In the genomic region with DNA sequence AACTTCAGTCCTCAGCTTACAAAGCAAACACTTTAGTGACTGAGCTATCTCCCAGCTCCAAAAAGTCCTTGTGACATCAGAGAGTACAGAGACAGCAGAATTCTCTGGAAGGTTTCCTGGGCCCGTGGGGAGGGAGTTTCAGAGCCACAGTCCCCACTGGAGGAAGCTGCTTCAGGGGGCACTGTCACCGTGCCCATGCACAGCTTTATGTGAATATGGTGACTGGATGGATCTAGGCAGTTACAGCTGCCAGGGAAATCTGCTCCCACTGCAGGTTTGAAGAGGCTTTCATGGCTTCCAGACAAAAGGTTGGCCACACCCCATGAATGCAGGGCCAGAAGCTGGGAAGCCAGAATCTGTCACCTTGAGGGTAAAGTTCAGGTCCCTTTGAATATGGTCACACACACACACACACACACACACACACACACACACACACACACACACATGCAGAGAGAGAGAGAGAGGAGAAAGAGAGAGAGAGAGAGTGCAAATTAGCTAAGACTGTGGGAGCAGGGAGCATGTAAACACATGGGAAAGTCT, we compare ENCODE assay signal across 16 mouse cellular contexts. TPM values are rescaled to one million over a fixed set of nuclear protein-coding genes. Genes with fewer than 3 reads are reported as not detected.
DNase-seq lines count a peak whose midpoint lies in the region; ATAC-seq and TF ChIP-seq lines count a peak whose summit lies in the region.
"Had no signal": no experiment of that assay in that cellular context is flagged by ENCODE, and none has a peak within 500 bp of the region (broad histone marks: within the 10 kb centered on the region; RNA-seq: fewer than 3 reads in every experiment).

No protein-coding gene starts in this region.

- H3K4me3 ChIP-seq in kidney, adult 2 months (ENCODE audit: insufficient read depth, low read depth, low read length), result no peak overlapping the region
- H3K4me3 ChIP-seq in lung, postnatal 0 days (ENCODE audit: low read depth, low read length), result no peak overlapping the region
- no peak overlapping the region for H3K4me3 ChIP-seq in brown adipose tissue, adult 24 weeks (ENCODE audit: insufficient read depth, low read depth, low read length)
- no peak overlapping the region for H3K4me3 ChIP-seq in stomach, postnatal 0 days (ENCODE audit: low read depth, low read length)
- H3K4me3 ChIP-seq: erythroblast, embryonic 14.5 days; heart, embryonic 10.5 days; limb, embryonic 15.5 days; midbrain, embryonic 15.5 days had no signal

- no peak overlapping the region for H3K4me2 ChIP-seq in lung, postnatal 0 days (replicated peaks; ENCODE audit: low read depth, low read length)
- H3K4me2 ChIP-seq in stomach, postnatal 0 days (replicated peaks; ENCODE audit: low read depth), result no peak overlapping the region
- H3K4me2 ChIP-seq: limb, embryonic 15.5 days; midbrain, embryonic 15.5 days had no signal

- TF ChIP-seq CTCF in kidney, adult 2 months (conservative IDR thresholded peaks at IDR 0.05; ENCODE audit: insufficient read depth, insufficient read length, low read depth, low read length), result no peak
- TF ChIP-seq CTCF in lung, postnatal 0 days (IDR thresholded peaks at IDR 0.05), result no peak
- no peak for TF ChIP-seq CTCF in stomach, postnatal 0 days (IDR thresholded peaks at IDR 0.05; ENCODE audit: low read depth)

- H3K36me3 ChIP-seq in kidney, adult 2 months (ENCODE audit: control insufficient read depth, insufficient read depth, low read length), result no peaks in the 10 kb centered on the region
- no peaks in the 10 kb centered on the region for H3K36me3 ChIP-seq in lung, postnatal 0 days (ENCODE audit: insufficient read depth, low read length)
- peaks cover 7% of the 10 kb centered on the region; the same call in 1 of the 2 replicates for H3K36me3 ChIP-seq in stomach, postnatal 0 days (ENCODE audit: control insufficient read depth, insufficient read depth, low read length)
- H3K36me3 ChIP-seq: midbrain, embryonic 15.5 days had no signal

- no peaks in the 10 kb centered on the region for H3K27me3 ChIP-seq in kidney, adult 2 months (replicated peaks; ENCODE audit: control insufficient read depth, insufficient read depth, low read length)
- H3K27me3 ChIP-seq in lung, postnatal 0 days (replicated peaks; ENCODE audit: insufficient read depth, low read length), result no peaks in the 10 kb centered on the region
- H3K27me3 ChIP-seq in stomach, postnatal 0 days (ENCODE audit: control insufficient read depth, insufficient read depth, low read length), result no peaks in the 10 kb centered on the region
- H3K27me3 ChIP-seq: limb, embryonic 15.5 days; midbrain, embryonic 15.5 days had no signal

- no peak for TF ChIP-seq POLR2A in kidney, adult 2 months (IDR thresholded peaks at IDR 0.05; ENCODE audit: low read depth, low read length)

- no peak overlapping the region for H3K27ac ChIP-seq in kidney, adult 2 months (ENCODE audit: insufficient read depth, low read depth, low read length)
- H3K27ac ChIP-seq in lung, postnatal 0 days (ENCODE audit: low read length), result no peak overlapping the region
- H3K27ac ChIP-seq in brown adipose tissue, adult 24 weeks (replicated peaks; ENCODE audit: low read depth, low read length), result peak overlapping the region; percentile 29; the same call in 1 of the 2 replicates
- H3K27ac ChIP-seq in stomach, postnatal 0 days (replicated peaks), result no peak overlapping the region
- H3K27ac ChIP-seq: heart, embryonic 10.5 days; limb, embryonic 15.5 days; midbrain, embryonic 15.5 days had no signal

- H3K9ac ChIP-seq in lung, postnatal 0 days (replicated peaks; ENCODE audit: low read depth), result no peak overlapping the region
- H3K9ac ChIP-seq in stomach, postnatal 0 days (ENCODE audit: low read length), result no peak overlapping the region
- H3K9ac ChIP-seq: limb, embryonic 15.5 days; midbrain, embryonic 15.5 days had no signal

- TF ChIP-seq EP300 in lung, postnatal 0 days (IDR thresholded peaks at IDR 0.05), result no peak
- no peak for TF ChIP-seq EP300 in stomach, postnatal 0 days (optimal IDR thresholded peaks at IDR 0.05)

- peak; percentile 28 for ATAC-seq in lung, postnatal 0 days
- ATAC-seq in stomach, postnatal 0 days (ENCODE audit: low FRiP score, low TSS enrichment), result no peak
- ATAC-seq: hindbrain, embryonic 16.5 days; midbrain, embryonic 15.5 days had no signal

- peak; percentile 37 for DNase-seq in kidney, adult 2 months
- no peak for DNase-seq in kidney, adult 18-20 months
- DNase-seq in lung, postnatal 0 days (ENCODE audit: low spot score), result no peak
- no peak for DNase-seq in lung, postnatal 25 days (ENCODE audit: low spot score)
- DNase-seq in stomach, postnatal 0 days (ENCODE audit: low spot score), result peak; percentile 23
- no peak for DNase-seq in T-cell, adult 2 months (ENCODE audit: low spot score)
- DNase-seq: adrenal gland, adult 2 months; cerebellum, adult 11-12 months; heart, postnatal 14 days; kidney, postnatal 4 days had no signal

- no peaks in the 10 kb centered on the region for H3K4me1 ChIP-seq in kidney, adult 2 months (ENCODE audit: control insufficient read depth, insufficient read depth, low read length)
- H3K4me1 ChIP-seq in lung, postnatal 0 days (ENCODE audit: insufficient read depth, low read depth, low read length), result no peaks in the 10 kb centered on the region; the same call in 1 of the 2 replicates
- peaks cover 6% of the 10 kb centered on the region for H3K4me1 ChIP-seq in brown adipose tissue, adult 24 weeks (ENCODE audit: control insufficient read depth, insufficient read depth, insufficient read length, low read length)
- no peaks in the 10 kb centered on the region for H3K4me1 ChIP-seq in stomach, postnatal 0 days (replicated peaks; ENCODE audit: control insufficient read depth, insufficient read depth)

- H3K9me3 ChIP-seq in lung, postnatal 0 days (ENCODE audit: low read length), result no peaks in the 10 kb centered on the region
- H3K9me3 ChIP-seq in stomach, postnatal 0 days (ENCODE audit: control insufficient read depth, low read length), result no peaks in the 10 kb centered on the region
- H3K9me3 ChIP-seq: heart, embryonic 10.5 days; limb, embryonic 15.5 days; midbrain, embryonic 15.5 days had no signal

- 59% methylated on average over 2 of the region's 2 CpGs for WGBS in kidney, adult 2 months
- 44% methylated on average over 2 of the region's 2 CpGs for WGBS in lung, postnatal 0 days
- WGBS in stomach, postnatal 0 days, result 41% methylated on average over 2 of the region's 2 CpGs

RNA-seq across cellular contexts. Expression of a gene that starts 5.7 kb away (rescaled TPM):
- 7.8 and 8.3 TPM in 2 replicates for polyA plus RNA-seq in kidney, adult 2 months (2012; rRNA removed)
- 3.4 and 4.5 TPM in 2 replicates for polyA plus RNA-seq in lung, postnatal 0 days (2015; fragmentation: Nextera tagmentation; extraction: Ambion mirVana)
- 10.0 and 10.7 TPM in 2 replicates for polyA plus RNA-seq in brown adipose tissue, adult 24 weeks (2012; ENCODE audit: insufficient read depth, insufficient read length, missing spikeins)
- polyA plus RNA-seq in stomach, postnatal 0 days (2015; fragmentation: Nextera tagmentation; extraction: Ambion mirVana), result 4.2 TPM in 2 replicates

Comparison
In these comparisons a context has a peak if more than half of its experiments do, and no peak if none do; other contexts are left out.
1. DNase-seq: peak in kidney, adult 2 months (single experiment) and stomach, postnatal 0 days (single experiment); none in kidney, adult 18-20 months (single experiment), lung, postnatal 0 days (single experiment), lung, postnatal 25 days (single experiment) and T-cell, adult 2 months (single experiment).